Mouse (Mus musculus) CH12.LX (cell line): ENCODE data around the gene Mmp28. TPM values are rescaled to one million over a fixed set of nuclear protein-coding genes. Genes with fewer than 3 reads are reported as not detected.

ENCODE experiments used
- DNase-seq: peaks from one replicate; pipeline ENCODE4 v3.0.0-alpha.2; 2013; ENCODE audit errors: extremely low read depth
- H3K27ac ChIP-seq: 2 replicates; pipeline ENCODE4 v1.5.1; 2012; ENCODE audit warnings: low read depth, mild to moderate bottlenecking, control low read depth, moderate library complexity; ENCODE audit not compliant: insufficient read depth
- H3K27me3 ChIP-seq: replicated peaks from 2 replicates; pipeline ENCODE3; 2012; ENCODE audit warnings: inconsistent platforms
- H3K36me3 ChIP-seq, 2 experiments: replicated peaks in 1 of 2; 2 replicates each; pipeline versions ENCODE3 to v1.6.1; 2012; ENCODE audit warnings: inconsistent platforms in 1 of 2, low read length in 1 of 2, mild to moderate bottlenecking in 1 of 2, mixed read lengths in 1 of 2, moderate library complexity in 1 of 2; ENCODE audit not compliant: control insufficient read depth in 1 of 2, insufficient read depth in 1 of 2
- H3K4me1 ChIP-seq, 2 experiments: 2 replicates each; pipeline ENCODE4 v1.6.1; 2012; ENCODE audit warnings: inconsistent platforms in 1 of 2, moderate library complexity in 1 of 2; ENCODE audit not compliant: insufficient read depth in 2 of 2, control insufficient read depth in 1 of 2
- H3K4me2 ChIP-seq: 2 replicates; pipeline ENCODE4 v1.6.1; 2012; ENCODE audit warnings: low read depth, mild to moderate bottlenecking, control low read depth; ENCODE audit not compliant: poor library complexity, insufficient read depth, severe bottlenecking
- H3K4me3 ChIP-seq, 3 experiments: fragments of 150-350 bp in 1 of 3; sonication (generic) in 1 of 3; replicated peaks in 1 of 3; 2 replicates each; pipeline versions ENCODE3 to v1.5.1; 2011 to 2012; ENCODE audit warnings: low read depth in 2 of 3, low read length in 2 of 3, mild to moderate bottlenecking in 2 of 3, moderate library complexity in 2 of 3, control low read depth in 1 of 3, improper control_type of control experiment in 1 of 3, inconsistent platforms in 1 of 3, mixed read lengths in 1 of 3; ENCODE audit not compliant: poor library complexity in 1 of 3
- H3K79me2 ChIP-seq: replicated peaks from 2 replicates; pipeline ENCODE4 v1.6.1; 2012; ENCODE audit warnings: mild to moderate bottlenecking, moderate library complexity; ENCODE audit not compliant: control insufficient read depth, poor library complexity, insufficient read depth, severe bottlenecking; ENCODE audit errors: extremely low read depth
- H3K9ac ChIP-seq: 2 replicates; pipeline ENCODE4 v1.6.1; 2012; ENCODE audit warnings: low read depth, mild to moderate bottlenecking, control low read depth, moderate library complexity; ENCODE audit not compliant: insufficient read depth
- H3K9me3 ChIP-seq: replicated peaks from 2 replicates; pipeline ENCODE3; 2012; ENCODE audit warnings: low read length, inconsistent platforms, mixed read lengths
- CHD2 ChIP-seq: IDR thresholded peaks from 2 replicates; pipeline ENCODE4 v1.6.1; 2011; ENCODE audit warnings: low read length, improper control_type of control experiment
- HCFC1 ChIP-seq: IDR thresholded peaks from 2 replicates; pipeline ENCODE4 v1.6.1; 2012; ENCODE audit warnings: low read depth, mild to moderate bottlenecking, inconsistent platforms, low read length, improper control_type of control experiment
- IRF4 ChIP-seq: IDR thresholded peaks from 2 replicates; pipeline ENCODE4 v1.6.1; 2014; ENCODE audit warnings: low read depth, mild to moderate bottlenecking, inconsistent platforms, low read length, improper control_type of control experiment
- JUN ChIP-seq: IDR thresholded peaks from 2 replicates; pipeline ENCODE4 v1.6.1; 2011; ENCODE audit warnings: low read depth, mild to moderate bottlenecking, low read length, improper control_type of control experiment, moderate library complexity; ENCODE audit not compliant: insufficient read depth
- MAX ChIP-seq: IDR thresholded peaks from 2 replicates; pipeline ENCODE4 v1.6.1; 2011; ENCODE audit warnings: low read length, improper control_type of control experiment
- MYC ChIP-seq: IDR thresholded peaks from 2 replicates; pipeline ENCODE4 v1.6.1; 2011; ENCODE audit warnings: low read depth, mild to moderate bottlenecking, improper control_type of control experiment, low read length
- NRF1 ChIP-seq: IDR thresholded peaks from 2 replicates; pipeline ENCODE4 v1.6.1; 2014; ENCODE audit warnings: low read depth, mild to moderate bottlenecking, inconsistent platforms, low read length, improper control_type of control experiment, moderate library complexity
- POLR2AphosphoS2 ChIP-seq: IDR thresholded peaks from 2 replicates; pipeline ENCODE4 v1.6.1; 2011; ENCODE audit warnings: low read depth, low read length, improper control_type of control experiment
- SIN3A ChIP-seq: IDR thresholded peaks from 2 replicates; pipeline ENCODE4 v1.6.1; 2012; ENCODE audit warnings: low read length, improper control_type of control experiment, inconsistent platforms
- TBP ChIP-seq: conservative IDR thresholded peaks from 2 replicates; pipeline ENCODE4 v1.6.1; 2011; ENCODE audit warnings: low read depth, low read length, improper control_type of control experiment
- ZC3H11A ChIP-seq: IDR thresholded peaks from 2 replicates; pipeline ENCODE4 v1.6.1; 2012; ENCODE audit warnings: low read depth, mild to moderate bottlenecking, inconsistent platforms, low read length, improper control_type of control experiment
- ZKSCAN1 ChIP-seq: IDR thresholded peaks from 2 replicates; pipeline ENCODE4 v1.6.1; 2012; ENCODE audit warnings: low read depth, inconsistent platforms, low read length, improper control_type of control experiment, borderline replicate concordance
- ZMIZ1 ChIP-seq: IDR thresholded peaks from 2 replicates; pipeline ENCODE4 v1.6.1; 2012; ENCODE audit warnings: low read depth, mild to moderate bottlenecking, inconsistent platforms, low read length, improper control_type of control experiment
- dilution Hi-C: fragments of 300-500 bp; cut with MboI; formaldehyde crosslinking; loops from 2 replicates; pipeline ENCODE4 v1.14.3; 2020; ENCODE audit warnings: low sequenced_read_pairs; ENCODE audit not compliant: extremely low pct_unique_long_range_greater_than_20kb, extremely low pct_ligation_motif_present
- in situ Hi-C: fragments of 300-500 bp; cut with MboI; formaldehyde crosslinking; loops from 3 replicates; pipeline ENCODE4 v1.14.3; 2019; ENCODE audit warnings: low sequenced_read_pairs, low pct_ligation_motif_present, low pct_unique_long_range_greater_than_20kb, mixed read lengths
- polyA plus RNA-seq: library from polyadenylated mRNA; unstranded; fragments of >175 nt; gene quantifications from 2 replicates; pipeline ENCODE4 v1.2.1, GENCODE M21; 2012; ENCODE audit warnings: low read depth; ENCODE audit not compliant: insufficient read length
- total RNA-seq, 2 experiments: library from RNA; depleted of rRNA; stranded (reverse); fragments of 300-350 nt in 1 of 2; fragments of >200 nt in 1 of 2; gene quantifications; 2 replicates each; pipeline ENCODE4 v1.2.3; 2012 to 2014

Gene Mmp28
- total and polyA plus RNA-seq, 3 experiments, result 0.17 TPM; not detected in 2

DNA sequence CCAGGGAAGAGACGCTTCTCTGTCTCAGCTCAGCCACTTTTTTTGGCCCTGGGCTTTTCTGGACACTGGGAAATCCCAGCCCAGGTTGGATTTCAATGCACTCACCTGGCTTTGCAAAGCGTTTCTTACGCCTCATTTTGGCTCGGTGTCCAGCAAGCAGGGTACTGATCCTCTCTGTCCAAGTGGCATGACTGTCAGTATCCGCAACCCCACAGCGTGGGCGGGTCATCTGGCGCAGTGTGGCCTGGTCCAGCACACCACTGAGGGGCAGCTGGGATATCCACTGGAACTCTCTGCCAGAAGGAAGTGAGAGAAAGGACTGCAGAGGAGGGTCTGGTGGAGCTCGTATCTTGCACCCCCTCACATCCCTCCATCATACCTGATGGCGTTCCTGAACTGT is 11.6 kb downstream of the Mmp28 start:
- TF ChIP-seq CHD2 (no peak), NRF1 (no peak), JUN (no peak), HCFC1 (no peak), ZMIZ1 (no peak), SIN3A (no peak), MYC (no peak), ZC3H11A (no peak)
- dilution Hi-C loops (no loop called here), in situ Hi-C loops (no loop called here)
- no peak overlapping the region for H3K27ac ChIP-seq
- H3K79me2 ChIP-seq, result no peaks in the 10 kb centered on the region
- no peak overlapping the region for H3K4me2 ChIP-seq
- no peak for DNase-seq
- H3K9ac ChIP-seq, result no peak overlapping the region
- H3K4me3 ChIP-seq, result no peak overlapping the region
- peaks cover 0 to 5% of the 10 kb centered on the region in 2 experiments; a peak in 3 of 4 replicates for H3K4me1 ChIP-seq
- H3K27me3 ChIP-seq, result peaks cover 71% of the 10 kb centered on the region
- no peaks in the 10 kb centered on the region for H3K9me3 ChIP-seq
- no peaks in the 10 kb centered on the region for H3K36me3 ChIP-seq

DNA sequence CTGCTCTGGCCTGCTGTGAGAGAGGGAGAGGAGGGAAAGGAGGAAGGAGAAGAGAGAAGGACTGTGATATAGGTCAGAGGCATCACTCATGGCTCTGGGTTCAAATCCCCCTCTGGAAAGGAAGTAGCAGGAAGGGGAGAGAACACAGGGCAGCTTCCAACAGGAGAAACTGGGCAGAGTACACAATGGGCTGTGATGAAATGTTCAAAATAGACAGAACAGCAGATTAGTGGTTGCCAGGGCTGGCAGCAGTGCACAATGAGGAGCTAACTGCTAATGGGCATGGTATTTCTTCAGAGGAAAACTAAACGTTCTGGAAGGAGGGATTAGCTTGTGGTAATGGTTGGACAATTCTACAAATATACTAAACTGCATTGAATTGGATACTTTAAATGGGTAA is 12.3 kb downstream of the Mmp28 start:
- dilution Hi-C loops (no loop called here), in situ Hi-C loops (no loop called here)
- DNase-seq, result no peak
- peaks cover 73% of the 10 kb centered on the region for H3K27me3 ChIP-seq
- no peaks in the 10 kb centered on the region for H3K79me2 ChIP-seq
- H3K9ac ChIP-seq, result no peak overlapping the region
- TF ChIP-seq ZC3H11A, result no peak
- TF ChIP-seq IRF4, result no peak
- TF ChIP-seq POLR2AphosphoS2, result no peak
- no peak for TF ChIP-seq MYC
- TF ChIP-seq ZKSCAN1, result no peak
- no peak overlapping the region for H3K4me3 ChIP-seq
- H3K36me3 ChIP-seq, result no peaks in the 10 kb centered on the region
- H3K27ac ChIP-seq, result no peak overlapping the region
- no peak overlapping the region for H3K4me2 ChIP-seq
- no peaks in the 10 kb centered on the region for H3K9me3 ChIP-seq
- peaks cover 0 to 2% of the 10 kb centered on the region in 2 experiments; a peak in 3 of 4 replicates for H3K4me1 ChIP-seq

DNA sequence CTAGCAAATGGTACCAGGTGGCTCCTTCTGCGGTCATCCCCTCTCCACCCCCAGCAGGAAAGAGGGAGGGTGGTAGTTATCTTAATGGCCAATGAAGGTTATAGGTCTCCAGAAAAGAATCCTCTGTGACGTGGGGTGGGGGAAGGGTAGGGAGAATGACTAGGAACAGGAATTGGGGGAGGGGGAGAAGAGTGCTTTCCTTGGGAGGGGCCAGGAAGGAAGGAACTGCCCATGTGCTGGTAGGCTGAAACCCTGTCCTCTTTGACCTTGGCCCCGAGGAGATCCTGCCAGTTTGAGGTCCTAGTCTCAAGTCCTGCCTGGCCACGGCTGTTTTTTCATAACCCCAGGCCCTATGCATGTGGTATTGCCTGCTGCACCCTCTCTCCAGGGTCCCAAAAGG is 13.6 kb downstream of the Mmp28 start:
- H3K79me2 ChIP-seq, result no peaks in the 10 kb centered on the region
- no peak overlapping the region for H3K4me2 ChIP-seq
- peaks cover 8% of the 10 kb centered on the region for H3K9me3 ChIP-seq
- in situ Hi-C loops, result loop anchor here (10.0 kb wide), 2 partner anchors 186 to 286 kb away; no protein-coding TSS in a partner anchor
- TF ChIP-seq HCFC1 (no peak), TBP (no peak), MAX (no peak), MYC (no peak)
- H3K36me3 ChIP-seq, result no peaks in the 10 kb centered on the region
- H3K27me3 ChIP-seq, result peaks cover 71% of the 10 kb centered on the region
- H3K4me3 ChIP-seq, result no peak overlapping the region
- H3K27ac ChIP-seq, result no peak overlapping the region
- H3K4me1 ChIP-seq, result no peaks in the 10 kb centered on the region; a peak in 3 of 4 replicates
- DNase-seq, result no peak
- dilution Hi-C loops, result no loop called here
- no peak overlapping the region for H3K9ac ChIP-seq
